Mouse (Mus musculus) hindbrain, postnatal 0 days (tissue): Measurements from ENCODE around the gene Oas2. TPM values are rescaled to one million over a fixed set of nuclear protein-coding genes. Genes with fewer than 3 reads are reported as not detected.

Source experiments
- ATAC-seq: fragments of 200-750 bp; cut with Nextera tagmentation; 2 replicates; pipeline ENCODE4 v1.8.0; 2017; ENCODE audit warnings: mild to moderate bottlenecking, moderate TSS enrichment, moderate library complexity
- DNase-seq: peaks from one replicate; pipeline ENCODE4 v3.0.0-alpha.2; 2015; ENCODE audit warnings: low spot score
- H3K27ac ChIP-seq: fragments of 300-500 bp; sonication (generic); 2 replicates; pipeline ENCODE4 v1.5.1; 2014; ENCODE audit warnings: mild to moderate bottlenecking
- H3K27me3 ChIP-seq: fragments of 300-500 bp; sonication (generic); 2 replicates; pipeline ENCODE4 v1.6.1; 2014; ENCODE audit warnings: low read length, mixed read lengths; ENCODE audit not compliant: insufficient read depth
- H3K36me3 ChIP-seq: fragments of 300-500 bp; sonication (generic); 2 replicates; pipeline ENCODE4 v1.6.1; 2014; ENCODE audit warnings: low read length, mixed read lengths; ENCODE audit not compliant: insufficient read depth
- H3K4me1 ChIP-seq: fragments of 300-500 bp; sonication (generic); 2 replicates; pipeline ENCODE4 v1.6.1; 2014; ENCODE audit warnings: antibody characterized with exemption, low read length, mixed read lengths; ENCODE audit not compliant: insufficient read depth
- H3K4me2 ChIP-seq: fragments of 300-500 bp; sonication (generic); 2 replicates; pipeline ENCODE4 v1.6.1; 2014; ENCODE audit warnings: low read depth, mild to moderate bottlenecking, low read length, moderate library complexity, mixed read lengths
- H3K4me3 ChIP-seq: fragments of 300-500 bp; sonication (generic); 2 replicates; pipeline ENCODE4 v1.5.1; 2014; ENCODE audit warnings: low read length
- H3K9ac ChIP-seq: fragments of 300-500 bp; sonication (generic); replicated peaks from 2 replicates; pipeline ENCODE4 v1.6.1; 2014; ENCODE audit warnings: mild to moderate bottlenecking, low read length, moderate library complexity, mixed read lengths
- H3K9me3 ChIP-seq: fragments of 300-500 bp; sonication (generic); 2 replicates; pipeline ENCODE4 v1.6.1; 2016; ENCODE audit warnings: low read length, mixed read lengths
- CTCF ChIP-seq: IDR thresholded peaks from 2 replicates; pipeline ENCODE4 v1.5.1; 2016; ENCODE audit warnings: antibody characterized with exemption, control low read depth, low read depth
- WGBS: fragments of 180-500 bp; shearing (Covaris S2); extraction: QIAGEN DNeasy Blood & Tissue Kit; methylation state at CpG from one replicate; pipeline ENCODE4 v1.1.7; 2014; 5-methylcytosine and 5-hydroxymethylcytosine counted together
- polyA plus RNA-seq: library from polyadenylated mRNA; unstranded; fragments of >200 nt; fragmentation: Nextera tagmentation; extraction: Ambion mirVana; gene quantifications from 2 replicates; pipeline ENCODE4 v1.2.1, GENCODE M21; 2015
- total RNA-seq: library from RNA; depleted of rRNA; stranded (reverse); fragments of >200 nt; gene quantifications from 2 replicates; pipeline ENCODE4 v1.2.3, GENCODE M21; 2014

The Oas2 gene
- total and polyA plus RNA-seq, 2 experiments from 2014 or later = 0.24 to 1.3 TPM

DNA sequence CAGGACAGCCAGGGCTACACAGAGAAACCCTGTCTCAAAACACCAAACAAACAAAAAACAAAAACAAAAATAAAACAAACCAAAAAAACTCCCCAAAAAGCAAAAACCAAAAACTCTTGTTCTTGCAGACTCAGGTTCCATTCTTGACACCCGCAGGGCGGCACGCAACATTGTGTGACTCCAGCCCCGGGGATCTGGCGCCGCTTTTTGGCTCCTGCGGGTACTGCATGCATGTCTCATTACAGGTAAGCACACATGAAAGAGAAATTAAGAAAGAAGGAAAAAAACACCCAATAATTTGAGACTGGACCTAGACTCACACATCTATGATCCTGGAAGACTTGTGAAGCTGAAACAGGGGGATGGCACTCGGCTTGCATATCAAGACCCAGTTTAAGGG is 15.4 kb upstream of the Oas2 start:
- Histone ChIP-seq H3K4me2 (no peak overlapping the region), H3K27me3 (no peaks in the 10 kb centered on the region), H3K4me1 (0 out of 2 replicates have a peak, but pooled peaks cover 2% of the 10 kb centered on the region), H3K9ac (no peak overlapping the region), H3K9me3 (no peaks in the 10 kb centered on the region), H3K4me3 (no peak overlapping the region), H3K36me3 (no peaks in the 10 kb centered on the region), H3K27ac (no peak overlapping the region)
- 77% methylated on average over 8 of the region's 8 CpGs for WGBS
- no peak for ATAC-seq
- TF ChIP-seq CTCF = no peak
- no peak for DNase-seq

DNA sequence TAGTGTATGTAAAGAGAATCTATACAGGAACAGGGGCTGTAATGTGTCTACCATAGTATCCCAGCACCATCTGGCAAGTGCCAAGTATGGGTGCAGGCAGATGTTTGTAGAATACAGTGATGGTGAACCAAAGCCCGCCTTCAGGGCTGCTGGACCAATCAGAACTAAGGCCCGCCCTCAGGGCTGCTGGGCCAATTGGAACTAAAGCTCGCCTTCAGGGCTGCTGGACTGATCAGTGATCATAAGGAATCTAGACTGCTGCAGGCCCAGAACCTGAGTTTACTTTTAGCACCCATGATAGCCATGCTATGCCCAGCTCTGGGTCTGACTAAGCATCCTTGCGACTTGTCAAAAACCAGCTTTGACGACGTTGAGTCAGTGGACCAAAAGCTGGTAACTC is 12.2 kb upstream of the Oas2 start:
- 0 out of 2 replicates have a peak overlapping the region, but pooled peaks have one; percentile 3 for H3K4me2 ChIP-seq
- no peaks in the 10 kb centered on the region for H3K36me3 ChIP-seq
- H3K9me3 ChIP-seq = no peaks in the 10 kb centered on the region
- H3K9ac ChIP-seq = no peak overlapping the region
- H3K27me3 ChIP-seq = no peaks in the 10 kb centered on the region
- ATAC-seq (peak; percentile 62; the same call in 1 of the 2 replicates), DNase-seq (peak; percentile 35)
- H3K4me1 ChIP-seq = 0 out of 2 replicates have a peak, but pooled peaks cover 2% of the 10 kb centered on the region
- no peak overlapping the region for H3K27ac ChIP-seq
- no peak overlapping the region for H3K4me3 ChIP-seq
- TF ChIP-seq CTCF = no peak
- WGBS = 31% methylated on average over 6 of the region's 6 CpGs

- 91% methylated on average over 4 of the region's 4 CpGs for WGBS
- Histone ChIP-seq H3K36me3 (no peaks in the 10 kb centered on the region), H3K27ac (no peak overlapping the region), H3K9me3 (no peaks in the 10 kb centered on the region), H3K9ac (no peak overlapping the region), H3K4me3 (no peak overlapping the region), H3K4me1 (no peaks in the 10 kb centered on the region), H3K4me2 (no peak overlapping the region), H3K27me3 (no peaks in the 10 kb centered on the region)
- DNase-seq (no peak), ATAC-seq (no peak)
- no peak for TF ChIP-seq CTCF
Observed at GRCm38 (mm10) chr5:120754215-120754614, 4.6 kb upstream of the Oas2 start.

- no peaks in the 10 kb centered on the region for H3K4me1 ChIP-seq
- 80% methylated on average over 3 of the region's 3 CpGs for WGBS
- H3K4me2 ChIP-seq = no peak overlapping the region
- H3K4me3 ChIP-seq = no peak overlapping the region
- no peaks in the 10 kb centered on the region for H3K36me3 ChIP-seq
- ATAC-seq (no peak), DNase-seq (no peak)
- no peaks in the 10 kb centered on the region for H3K9me3 ChIP-seq
- H3K27me3 ChIP-seq = no peaks in the 10 kb centered on the region
- H3K9ac ChIP-seq = no peak overlapping the region
- no peak overlapping the region for H3K27ac ChIP-seq
- TF ChIP-seq CTCF = no peak
Observed at GRCm38 (mm10) chr5:120752786-120753185, 3.1 kb upstream of the Oas2 start.

GRCm38 (mm10) chr5:120751206-120751605 is 1.6 kb upstream of the Oas2 start:
- Histone ChIP-seq H3K27ac (no peak overlapping the region), H3K9ac (no peak overlapping the region), H3K27me3 (no peaks in the 10 kb centered on the region), H3K9me3 (no peaks in the 10 kb centered on the region), H3K4me3 (no peak overlapping the region), H3K4me1 (no peaks in the 10 kb centered on the region), H3K36me3 (no peaks in the 10 kb centered on the region), H3K4me2 (no peak overlapping the region)
- DNase-seq (no peak), ATAC-seq (no peak)
- 74% methylated on average over 3 of the region's 3 CpGs for WGBS
- no peak for TF ChIP-seq CTCF

DNA sequence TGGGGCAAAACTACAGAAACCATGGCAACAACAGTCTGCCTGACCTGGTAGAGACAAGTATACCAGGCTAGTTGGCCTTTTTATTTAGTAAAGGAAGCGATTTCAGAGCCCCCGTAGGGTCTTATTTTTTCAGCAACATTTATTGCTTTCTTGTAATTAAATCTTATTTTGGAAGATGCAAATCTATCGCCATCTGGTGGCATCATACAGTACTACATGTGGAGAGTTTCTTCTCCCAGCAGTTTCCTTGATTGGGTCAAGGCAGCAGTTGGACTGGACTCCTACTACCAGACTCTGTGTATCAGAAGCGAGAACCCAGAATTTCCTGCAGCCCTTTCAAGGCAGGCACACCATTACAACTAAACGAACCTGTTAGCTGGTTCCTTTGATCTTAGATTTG is 3.2 kb downstream of the Oas2 start:
- ATAC-seq = no peak
- no peaks in the 10 kb centered on the region for H3K9me3 ChIP-seq
- WGBS = 8% methylated on average over 5 of the region's 5 CpGs
- H3K36me3 ChIP-seq = no peaks in the 10 kb centered on the region
- no peak overlapping the region for H3K9ac ChIP-seq
- peak; percentile 86 for DNase-seq
- no peak overlapping the region for H3K27ac ChIP-seq
- no peak overlapping the region for H3K4me3 ChIP-seq
- no peaks in the 10 kb centered on the region for H3K27me3 ChIP-seq
- no peaks in the 10 kb centered on the region for H3K4me1 ChIP-seq
- no peak overlapping the region for H3K4me2 ChIP-seq
- peak; percentile 84 for TF ChIP-seq CTCF

- Histone ChIP-seq H3K36me3 (no peaks in the 10 kb centered on the region), H3K9ac (no peak overlapping the region), H3K9me3 (no peaks in the 10 kb centered on the region), H3K4me2 (no peak overlapping the region), H3K4me1 (no peaks in the 10 kb centered on the region), H3K4me3 (no peak overlapping the region), H3K27ac (no peak overlapping the region), H3K27me3 (no peaks in the 10 kb centered on the region)
- WGBS = 29% methylated on average over 4 of the region's 4 CpGs
- peak; percentile 70 for TF ChIP-seq CTCF
- ATAC-seq = no peak
- peak; percentile 54 for DNase-seq
Observed at GRCm38 (mm10) chr5:120742125-120742524, 7.5 kb downstream of the Oas2 start.
